Mouse (Mus musculus) yolk sac, embryonic 10.5 days (tissue): ENCODE data around the gene Olfr156.
"Not testable (repeated sequence)": the region's sequence is repeated elsewhere in the genome, so short reads cannot be mapped to it uniquely, and the experiment has no call there.

Experiments
- DNase-seq: peaks from one replicate; pipeline ENCODE4 v3.0.0-alpha.2; 2017; ENCODE audit warnings: low spot score

Olfr156 gene

DNA sequence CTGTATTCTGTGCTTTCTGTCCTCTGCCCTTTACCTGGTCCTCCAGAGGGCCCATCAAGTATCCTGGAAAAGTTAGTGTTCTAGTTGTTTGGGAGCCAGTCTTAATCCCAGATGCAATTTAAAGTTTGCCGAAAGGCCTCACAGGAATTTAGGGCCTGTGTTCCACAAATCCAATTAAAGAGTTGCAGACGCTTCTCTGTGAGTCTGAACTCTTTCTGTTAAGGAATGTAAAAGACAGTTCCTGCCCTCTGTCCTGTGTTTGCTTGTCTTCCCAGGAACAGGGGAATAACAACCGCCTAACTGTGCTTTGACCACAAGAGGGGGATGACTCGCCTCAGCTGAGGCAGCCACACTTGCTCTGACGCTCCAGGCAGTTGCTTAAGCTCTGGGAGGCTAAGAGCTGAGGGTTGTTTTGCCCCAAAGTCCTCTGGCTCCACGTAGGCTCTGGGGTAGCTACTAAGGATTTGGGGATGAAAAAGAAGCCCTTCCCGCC is at the start of gene Olfr156:
Gene Olfr156 (minus strand): TSS at position 51 of the 493 bp plus-strand sequence.
- DNase-seq = peak; percentile 44

- DNase-seq = no peak
Measured at GRCm38 (mm10) chr4:43869821-43870220, 46.1 kb upstream of the Olfr156 start.

GRCm38 (mm10) chr4:43863298-43863697 is 39.6 kb upstream of the Olfr156 start:
- DNase-seq = no peak

DNA sequence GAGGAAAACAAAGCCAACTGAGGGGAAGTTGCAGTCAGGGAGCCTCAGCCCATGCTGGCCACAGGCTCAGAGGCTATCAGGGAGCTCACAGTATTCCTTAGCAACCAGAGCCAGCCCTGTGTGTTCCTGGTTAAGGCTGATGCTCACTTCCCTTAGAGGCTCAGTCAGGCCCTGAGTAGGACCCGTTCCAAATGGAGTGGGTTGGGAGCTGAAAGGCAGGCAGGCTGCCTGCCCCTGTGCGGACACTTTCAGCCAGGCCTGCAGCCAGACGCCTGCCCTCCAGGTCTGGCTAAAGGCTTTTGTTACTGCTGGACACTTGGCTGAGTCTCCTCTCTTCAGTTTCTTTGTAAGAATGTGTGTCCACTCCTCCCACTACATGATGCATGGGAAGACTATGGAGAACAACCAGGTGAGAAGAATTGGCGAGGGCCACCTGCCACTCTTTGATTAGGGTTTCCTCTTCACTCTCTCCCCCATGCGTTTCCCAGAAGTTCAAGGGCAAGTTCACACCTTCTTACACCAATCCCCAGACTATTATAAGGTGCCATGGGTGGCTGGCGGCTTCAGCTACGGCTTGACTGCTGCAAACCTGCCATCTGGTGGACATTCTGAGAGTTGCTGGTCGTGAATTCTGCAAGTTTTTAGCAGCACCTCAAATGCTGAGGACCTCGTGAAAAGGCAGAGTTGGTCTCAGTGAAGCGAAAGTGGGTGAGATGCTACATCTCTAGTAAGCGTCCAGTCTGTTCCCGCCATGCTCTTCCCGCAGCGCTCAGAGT is 37.2 kb upstream of the Olfr156 start:
- peak; percentile 38 for DNase-seq

GRCm38 (mm10) chr4:43859886-43860285 is 36.2 kb upstream of the Olfr156 start:
- no peak for DNase-seq

- no peak for DNase-seq
Measured at GRCm38 (mm10) chr4:43854101-43854500, 30.4 kb upstream of the Olfr156 start.

- DNase-seq = no peak
Measured at GRCm38 (mm10) chr4:43851265-43851664, 27.6 kb upstream of the Olfr156 start, which contains the start of gene Olfr155. Gene Olfr155, plus strand, starts transcription at chr4:43851565.

- DNase-seq = no peak
Measured at GRCm38 (mm10) chr4:43840101-43840500, 16.4 kb upstream of the Olfr156 start, which contains the start of gene Olfr157. Gene Olfr157, minus strand, starts transcription at chr4:43840201.

DNA sequence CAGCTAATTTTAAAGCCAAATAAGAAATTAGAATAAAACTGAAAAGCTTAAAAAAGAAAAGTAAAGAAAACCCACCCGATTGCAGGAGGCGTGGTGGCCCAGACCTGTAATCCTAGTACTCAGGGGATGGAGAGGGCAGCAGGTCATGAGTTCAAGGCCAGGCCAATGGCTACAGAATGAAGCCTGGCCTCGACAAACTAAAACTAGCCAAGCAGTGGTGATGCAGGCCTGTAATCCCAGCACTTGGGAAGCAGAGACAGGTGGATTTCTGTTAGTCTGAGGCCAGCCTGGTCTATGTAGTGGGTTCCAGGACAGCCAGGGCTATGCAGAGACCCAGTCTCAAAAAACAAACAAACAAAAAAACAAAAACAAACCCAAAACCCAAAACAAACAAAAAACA is 14.6 kb upstream of the Olfr156 start:
- no peak for DNase-seq

DNA sequence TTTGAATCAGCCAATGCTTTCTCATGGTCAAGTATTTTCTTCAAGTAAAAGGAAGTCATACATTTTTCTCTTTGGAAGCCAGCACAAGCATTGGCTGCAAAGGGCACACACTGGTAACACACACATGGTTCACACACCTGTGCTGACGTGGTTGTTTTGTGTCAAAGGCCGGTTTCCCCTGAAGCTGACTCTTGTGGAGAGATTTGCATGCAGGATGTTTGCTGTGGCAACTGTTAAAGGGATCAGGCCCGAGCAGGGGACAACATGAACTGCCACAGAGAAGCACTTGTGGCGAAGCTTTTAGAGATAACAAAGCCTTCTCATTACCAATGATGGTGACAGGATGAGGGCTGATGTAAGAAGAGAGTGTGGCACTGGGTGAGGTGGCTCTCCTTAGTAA is 11.1 kb upstream of the Olfr156 start:
- no peak for DNase-seq

GRCm38 (mm10) chr4:43833752-43834151 is 10.1 kb upstream of the Olfr156 start:
- no peak for DNase-seq

GRCm38 (mm10) chr4:43832031-43832430 is 8.3 kb upstream of the Olfr156 start:
- DNase-seq = no peak

DNA sequence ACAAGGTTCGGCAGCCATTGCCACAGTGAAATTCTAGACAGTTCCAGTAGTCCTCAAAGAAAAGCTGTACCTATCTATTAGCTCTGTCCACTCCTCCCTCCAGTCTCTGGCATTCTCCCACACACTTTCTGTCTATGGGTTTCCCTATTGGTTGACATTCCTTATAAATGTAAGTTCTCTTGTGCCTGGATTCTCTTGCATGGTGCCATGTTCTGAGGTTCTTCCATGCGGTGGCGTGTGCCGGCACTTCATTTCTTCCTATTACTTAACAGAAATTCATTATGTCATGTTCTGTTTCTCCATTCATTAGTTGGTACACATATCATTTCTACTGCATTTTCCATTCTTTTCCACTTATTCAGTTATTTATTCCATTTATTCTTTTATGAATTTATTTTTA is 5.1 kb upstream of the Olfr156 start:
- DNase-seq = no peak

- no peak for DNase-seq
Measured at GRCm38 (mm10) chr4:43822896-43823550, 672 bp downstream of the Olfr156 start.

- DNase-seq = no peak
Measured at GRCm38 (mm10) chr4:43798936-43799335, 24.8 kb downstream of the Olfr156 start.

DNA sequence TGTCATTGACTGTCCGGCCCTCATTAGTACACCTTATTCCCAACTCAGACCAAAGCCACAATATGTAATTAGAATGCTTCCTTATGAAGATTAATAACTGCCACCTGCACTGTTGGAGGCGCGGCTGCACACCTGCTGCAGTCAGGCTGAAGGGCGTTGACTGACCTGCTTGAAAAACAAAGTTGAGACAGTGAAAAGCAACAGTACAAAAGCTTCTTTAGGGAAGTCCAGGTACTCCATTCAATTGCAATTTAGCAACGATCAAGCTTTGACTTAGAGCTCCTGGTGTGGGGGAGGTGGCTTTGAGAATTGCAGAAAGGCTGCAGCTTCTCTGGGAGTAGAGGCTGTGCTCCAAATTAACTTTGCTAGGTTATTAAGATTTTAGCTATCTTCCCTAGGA is 27.9 kb downstream of the Olfr156 start:
- not testable (repeated sequence) for DNase-seq

- no peak for DNase-seq
Measured at GRCm38 (mm10) chr4:43795296-43795695, 28.4 kb downstream of the Olfr156 start.

- DNase-seq = no peak
Measured at GRCm38 (mm10) chr4:43772304-43772703, 51.4 kb downstream of the Olfr156 start.

GRCm38 (mm10) chr4:43771626-43772025 is 52.1 kb downstream of the Olfr156 start:
- DNase-seq = no peak

DNA sequence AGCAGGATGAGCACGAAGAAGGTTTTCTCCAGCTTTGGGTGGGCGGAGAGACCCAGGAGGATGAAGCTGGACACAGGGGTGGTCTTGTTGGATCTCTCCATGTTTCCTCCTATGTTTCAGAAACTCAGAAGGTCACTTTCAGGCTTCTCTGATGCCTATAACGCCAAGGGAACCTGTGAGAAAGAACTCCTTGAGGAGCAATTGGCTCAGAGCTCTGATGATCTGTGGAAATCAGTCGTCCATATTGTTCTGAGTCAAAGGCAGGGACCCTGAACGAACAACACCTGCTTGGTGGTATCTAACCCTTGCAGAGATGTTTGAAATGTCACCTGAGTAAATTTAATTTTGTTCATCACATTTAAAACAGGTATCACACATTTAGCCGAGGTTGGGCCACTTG is 52.8 kb downstream of the Olfr156 start, which contains the start of gene Olfr159:
Gene Olfr159 (minus strand): TSS at position 101 of the 400 bp plus-strand sequence.
- DNase-seq = no peak
